Mouse (Mus musculus): ENCODE data around the gene Atg16l2.

Gene Atg16l2

GRCm38 (mm10) chr7:101292086-101292485 is 10.0 kb downstream of the Atg16l2 start:
- no peak for DNase-seq (ENCODE audit: low read depth, low spot score)

GRCm38 (mm10) chr7:101291641-101292040 is 10.4 kb downstream of the Atg16l2 start:
- DNase-seq (ENCODE audit: low read depth, low spot score) = no peak

- DNase-seq (ENCODE audit: low read depth, low spot score) = no peak
Observed at GRCm38 (mm10) chr7:101291211-101291610, 10.8 kb downstream of the Atg16l2 start.

- no peak for DNase-seq (ENCODE audit: low read depth, low spot score)
Observed at GRCm38 (mm10) chr7:101290401-101290800, 11.7 kb downstream of the Atg16l2 start.

- DNase-seq (ENCODE audit: low read depth, low spot score) = peak; percentile 66
Observed at GRCm38 (mm10) chr7:101288436-101288835, 13.6 kb downstream of the Atg16l2 start.

- no peak for DNase-seq (ENCODE audit: low read depth, low spot score)
Observed at GRCm38 (mm10) chr7:101287820-101288219, 14.2 kb downstream of the Atg16l2 start.

- DNase-seq (ENCODE audit: low read depth, low spot score) = no peak
Observed at GRCm38 (mm10) chr7:101286891-101287290, 15.2 kb downstream of the Atg16l2 start.

GRCm38 (mm10) chr7:101284504-101284903 is 17.5 kb downstream of the Atg16l2 start:
- no peak for DNase-seq (ENCODE audit: low read depth, low spot score)

- DNase-seq (ENCODE audit: low read depth, low spot score) = no peak
Observed at GRCm38 (mm10) chr7:101282721-101283120, 19.3 kb downstream of the Atg16l2 start.

GRCm38 (mm10) chr7:101272466-101273160 is 29.4 kb downstream of the Atg16l2 start:
- no peak for DNase-seq (ENCODE audit: low read depth, low spot score)

- no peak for DNase-seq (ENCODE audit: low read depth, low spot score)
Observed at GRCm38 (mm10) chr7:101271602-101272001, 30.4 kb downstream of the Atg16l2 start.

- no peak for DNase-seq (ENCODE audit: low read depth, low spot score)
Observed at GRCm38 (mm10) chr7:101267457-101268259, 34.4 kb downstream of the Atg16l2 start.

GRCm38 (mm10) chr7:101263511-101263910 is 38.5 kb downstream of the Atg16l2 start:
- DNase-seq (ENCODE audit: low read depth, low spot score) = peak; percentile 70

- no peak for DNase-seq (ENCODE audit: low read depth, low spot score)
Observed at GRCm38 (mm10) chr7:101261941-101262546, 40.0 kb downstream of the Atg16l2 start.

GRCm38 (mm10) chr7:101258482-101258881 is 43.6 kb downstream of the Atg16l2 start:
- DNase-seq (ENCODE audit: low read depth, low spot score) = no peak

- no peak for DNase-seq (ENCODE audit: low read depth, low spot score)
Observed at GRCm38 (mm10) chr7:101253071-101253470, 49.0 kb downstream of the Atg16l2 start.

- DNase-seq (ENCODE audit: low read depth, low spot score) = no peak
Observed at GRCm38 (mm10) chr7:101249173-101249572, 52.9 kb downstream of the Atg16l2 start.

- DNase-seq (ENCODE audit: low read depth, low spot score) = no peak
Observed at GRCm38 (mm10) chr7:101248760-101249159, 53.3 kb downstream of the Atg16l2 start.

GRCm38 (mm10) chr7:101236712-101237473 is 65.2 kb downstream of the Atg16l2 start:
- DNase-seq (ENCODE audit: low read depth, low spot score) = no peak

GRCm38 (mm10) chr7:101232716-101233115 is 69.3 kb downstream of the Atg16l2 start:
- no peak for DNase-seq (ENCODE audit: low read depth, low spot score)

GRCm38 (mm10) chr7:101231458-101231857 is 70.6 kb downstream of the Atg16l2 start:
- peak; percentile 48 for DNase-seq (ENCODE audit: low read depth, low spot score)

GRCm38 (mm10) chr7:101229336-101229735 is 72.7 kb downstream of the Atg16l2 start:
- DNase-seq (ENCODE audit: low read depth, low spot score) = no peak
